Mouse (Mus musculus) forebrain, postnatal 0 days (tissue): ENCODE data around the gene Zc3h18. TPM values are rescaled to one million over a fixed set of nuclear protein-coding genes. Genes with fewer than 3 reads are reported as not detected.
A peak's percentile ranks its signal among the peaks of the same experiment; 100 is the strongest.

ENCODE experiments used
- ATAC-seq: fragments of 200-750 bp; cut with Nextera tagmentation; 2 replicates; pipeline ENCODE4 v1.8.0; 2017; ENCODE audit warnings: mild to moderate bottlenecking, moderate library complexity
- DNase-seq: peaks from one replicate; pipeline ENCODE4 v3.0.0-alpha.2; 2015
- H3K27ac ChIP-seq: fragments of 300-500 bp; sonication (generic); 2 replicates; pipeline ENCODE4 v1.5.1; 2014; ENCODE audit warnings: low read depth, mild to moderate bottlenecking, antibody characterized with exemption, low read length, moderate library complexity, mixed read lengths
- H3K27me3 ChIP-seq: fragments of 300-500 bp; sonication (generic); 2 replicates; pipeline ENCODE4 v1.6.1; 2014; ENCODE audit warnings: mild to moderate bottlenecking, low read length, mixed read lengths; ENCODE audit not compliant: insufficient read depth
- H3K36me3 ChIP-seq: fragments of 300-500 bp; sonication (generic); 2 replicates; pipeline ENCODE4 v1.6.1; 2014; ENCODE audit warnings: mild to moderate bottlenecking, moderate library complexity; ENCODE audit not compliant: insufficient read depth
- H3K4me1 ChIP-seq: fragments of 300-500 bp; sonication (generic); 2 replicates; pipeline ENCODE4 v1.6.1; 2014; ENCODE audit warnings: antibody characterized with exemption; ENCODE audit not compliant: insufficient read depth
- H3K4me2 ChIP-seq: fragments of 300-500 bp; sonication (generic); 2 replicates; pipeline ENCODE4 v1.6.1; 2014; ENCODE audit warnings: low read depth, mild to moderate bottlenecking, moderate library complexity
- H3K4me3 ChIP-seq: fragments of 300-500 bp; sonication (generic); 2 replicates; pipeline ENCODE4 v1.5.1; 2014; ENCODE audit warnings: low read depth, low read length, mixed read lengths
- H3K9ac ChIP-seq: fragments of 300-500 bp; sonication (generic); 2 replicates; pipeline ENCODE4 v1.6.1; 2014; ENCODE audit warnings: mild to moderate bottlenecking
- H3K9me3 ChIP-seq: fragments of 300-500 bp; sonication (generic); 2 replicates; pipeline ENCODE4 v1.6.1; 2016; ENCODE audit warnings: low read length
- CTCF ChIP-seq: sonication (generic); IDR thresholded peaks from 2 replicates; pipeline ENCODE4 v1.5.1; 2016; ENCODE audit warnings: antibody characterized with exemption, control low read depth, low read depth
- WGBS: fragments of 180-500 bp; shearing (Covaris S2); extraction: QIAGEN DNeasy Blood & Tissue Kit; methylation state at CpG from one replicate; pipeline ENCODE4 v1.1.7; 2014; 5-methylcytosine and 5-hydroxymethylcytosine counted together
- polyA plus RNA-seq: library from polyadenylated mRNA; unstranded; fragments of >200 nt; fragmentation: Nextera tagmentation; extraction: Ambion mirVana; gene quantifications from 2 replicates; pipeline ENCODE4 v1.2.1, GENCODE M21; 2015
- total RNA-seq: library from RNA; depleted of rRNA; stranded (reverse); fragments of >200 nt; gene quantifications from 2 replicates; pipeline ENCODE4 v1.2.3, GENCODE M21; 2014

Zc3h18 gene
- total and polyA plus RNA-seq, 2 experiments from 2014 or later, result 27.3 to 40.9 TPM

DNA sequence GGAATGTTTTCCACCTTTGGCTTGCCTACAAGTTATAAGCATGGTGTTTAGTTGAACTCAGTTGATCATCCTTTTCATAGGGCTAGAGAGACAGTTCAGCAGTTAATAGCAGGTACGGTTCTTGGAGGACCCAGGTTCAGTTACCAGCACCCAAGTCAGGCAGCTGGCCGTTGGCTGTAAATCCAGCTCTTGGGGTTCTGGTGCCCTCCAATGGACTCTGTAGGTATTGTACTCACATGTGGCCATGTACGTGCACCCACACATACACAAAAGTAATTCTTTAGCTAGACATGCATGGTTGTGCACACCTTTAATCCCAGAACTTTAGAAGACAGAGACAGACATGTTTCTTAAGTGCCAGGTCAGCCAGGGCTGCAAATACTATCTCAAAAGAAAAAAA is 12.9 kb downstream of the Zc3h18 start:
- no peak overlapping the region for H3K27ac ChIP-seq
- peaks cover 69% of the 10 kb centered on the region for H3K36me3 ChIP-seq
- DNase-seq, result no peak
- peak; percentile 23; the same call in 1 of the 2 replicates for TF ChIP-seq CTCF
- H3K9ac ChIP-seq, result no peak overlapping the region
- no peaks in the 10 kb centered on the region for H3K27me3 ChIP-seq
- no peak overlapping the region for H3K4me3 ChIP-seq
- H3K4me1 ChIP-seq, result no peaks in the 10 kb centered on the region
- H3K9me3 ChIP-seq, result no peaks in the 10 kb centered on the region
- ATAC-seq, result no peak
- 87% methylated on average over 3 of the region's 3 CpGs for WGBS
- H3K4me2 ChIP-seq, result no peak overlapping the region

DNA sequence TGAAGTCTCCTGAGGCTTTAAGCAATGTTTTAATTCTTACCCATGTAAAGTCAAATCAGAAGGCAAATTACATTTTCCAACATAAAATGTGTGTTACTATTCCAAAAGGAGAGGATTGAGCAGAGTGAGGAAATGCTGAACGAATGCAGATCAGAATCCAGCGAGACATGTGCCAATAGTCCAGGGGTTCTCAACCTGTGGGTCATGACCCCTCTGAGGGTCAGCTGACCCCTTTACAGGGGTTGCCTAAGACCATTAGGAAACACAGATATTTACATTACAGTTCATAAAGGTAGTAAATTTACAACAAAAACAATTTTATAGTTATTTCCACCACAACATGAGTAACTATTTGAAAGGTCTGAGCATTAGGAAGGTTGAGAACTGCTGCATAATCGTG is 14.3 kb downstream of the Zc3h18 start:
- TF ChIP-seq CTCF, result no peak
- H3K4me1 ChIP-seq, result no peaks in the 10 kb centered on the region
- H3K4me2 ChIP-seq, result no peak overlapping the region
- no peak overlapping the region for H3K27ac ChIP-seq
- no peak overlapping the region for H3K4me3 ChIP-seq
- no peaks in the 10 kb centered on the region for H3K9me3 ChIP-seq
- WGBS, result 94% methylated on average over 3 of the region's 3 CpGs
- no peak for ATAC-seq
- no peaks in the 10 kb centered on the region for H3K27me3 ChIP-seq
- peaks cover 65% of the 10 kb centered on the region for H3K36me3 ChIP-seq
- DNase-seq, result no peak
- H3K9ac ChIP-seq, result no peak overlapping the region

DNA sequence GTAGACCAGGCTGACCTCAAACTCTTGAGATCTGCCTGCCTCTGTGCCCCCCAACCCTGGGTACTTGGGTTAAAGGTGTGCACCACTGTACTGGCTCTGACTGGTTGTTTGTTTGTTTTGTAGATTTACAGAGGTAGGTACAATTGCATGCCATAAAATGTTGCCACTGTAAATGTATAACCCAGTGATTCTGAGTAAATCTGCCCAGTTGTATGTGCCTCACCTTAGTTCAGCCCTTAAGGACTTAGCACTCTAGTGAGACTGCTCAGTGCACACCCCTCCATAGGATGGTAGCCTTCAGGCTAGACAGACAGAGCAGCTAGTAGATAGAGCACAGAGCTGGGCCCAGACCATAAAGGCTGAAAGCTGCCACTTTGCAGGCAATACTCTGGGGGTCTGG is 17.3 kb downstream of the Zc3h18 start:
- no peak overlapping the region for H3K27ac ChIP-seq
- H3K9me3 ChIP-seq, result no peaks in the 10 kb centered on the region
- DNase-seq (no peak), ATAC-seq (no peak)
- no peak overlapping the region for H3K9ac ChIP-seq
- no peaks in the 10 kb centered on the region for H3K27me3 ChIP-seq
- H3K36me3 ChIP-seq, result peaks cover 56% of the 10 kb centered on the region
- no peak overlapping the region for H3K4me2 ChIP-seq
- H3K4me1 ChIP-seq, result no peaks in the 10 kb centered on the region
- H3K4me3 ChIP-seq, result no peak overlapping the region
- TF ChIP-seq CTCF, result no peak

- no peaks in the 10 kb centered on the region for H3K27me3 ChIP-seq
- no peak overlapping the region for H3K9ac ChIP-seq
- no peaks in the 10 kb centered on the region for H3K4me1 ChIP-seq
- TF ChIP-seq CTCF, result no peak
- H3K4me3 ChIP-seq, result no peak overlapping the region
- ATAC-seq, result no peak
- no peak overlapping the region for H3K27ac ChIP-seq
- no peak for DNase-seq
- 84% methylated on average over 6 of the region's 6 CpGs for WGBS
- H3K36me3 ChIP-seq, result peaks cover 63% of the 10 kb centered on the region
- H3K4me2 ChIP-seq, result no peak overlapping the region
- no peaks in the 10 kb centered on the region for H3K9me3 ChIP-seq
Measured at GRCm38 (mm10) chr8:122395291-122395690, 18.9 kb downstream of the Zc3h18 start.

DNA sequence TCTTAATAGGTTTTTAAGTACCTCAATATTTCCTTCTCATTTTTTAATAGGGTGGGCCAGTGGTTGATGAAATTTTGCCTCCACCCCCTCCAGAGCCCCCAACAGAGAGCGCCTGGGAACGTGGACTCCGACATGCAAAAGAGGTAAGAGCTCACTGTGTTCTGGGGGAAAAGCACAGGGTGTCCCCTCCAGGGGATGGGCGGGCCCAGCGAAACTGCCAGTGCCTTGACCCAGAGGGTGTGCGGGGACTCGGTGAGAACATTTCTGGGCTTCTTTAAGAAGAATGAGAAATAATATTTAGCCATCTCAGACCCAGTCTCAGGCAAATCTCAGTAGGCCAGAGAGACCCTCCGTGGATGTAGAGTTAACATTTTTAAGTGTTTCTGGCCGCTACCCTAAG is 21.8 kb downstream of the Zc3h18 start:
- Histone ChIP-seq H3K36me3 (peaks cover 82% of the 10 kb centered on the region), H3K27me3 (no peaks in the 10 kb centered on the region), H3K4me1 (no peaks in the 10 kb centered on the region), H3K4me2 (no peak overlapping the region), H3K4me3 (no peak overlapping the region), H3K27ac (no peak overlapping the region), H3K9ac (no peak overlapping the region), H3K9me3 (no peaks in the 10 kb centered on the region)
- ATAC-seq (no peak), DNase-seq (no peak)
- 95% methylated on average over 9 of the region's 9 CpGs for WGBS
- no peak for TF ChIP-seq CTCF

DNA sequence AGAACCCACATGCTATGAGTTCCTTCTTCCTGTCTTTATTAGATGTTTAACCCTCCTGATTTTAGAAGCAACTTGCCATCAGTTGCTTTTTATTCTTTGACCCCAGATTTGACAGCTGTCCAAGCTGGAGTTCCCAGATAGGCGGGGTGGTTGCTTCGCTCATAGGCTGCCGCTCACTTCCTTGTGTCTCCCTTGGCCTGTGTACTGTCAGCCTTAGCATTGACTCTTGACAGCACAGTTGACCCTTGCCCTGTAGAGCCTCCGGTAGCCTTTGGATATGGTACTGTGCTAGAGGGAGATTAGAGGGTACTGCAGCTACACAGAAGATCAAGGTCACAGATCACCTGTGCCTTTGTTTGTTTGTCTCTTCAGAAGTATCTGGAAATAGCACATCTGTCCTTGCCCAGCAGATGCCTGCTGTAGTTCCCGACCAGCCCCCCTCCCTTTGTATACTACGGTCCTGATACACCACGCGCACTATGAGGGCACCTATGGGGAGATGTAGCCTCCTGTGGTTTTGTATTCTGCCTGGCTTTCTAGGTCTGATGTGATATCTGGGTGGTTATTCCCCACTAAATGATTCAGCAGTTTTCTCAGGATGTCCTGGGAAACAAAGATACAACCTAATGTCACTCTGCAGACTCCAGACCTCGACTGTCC is 28.9 kb downstream of the Zc3h18 start:
- Histone ChIP-seq H3K27ac (no peak overlapping the region), H3K27me3 (no peaks in the 10 kb centered on the region), H3K4me2 (no peak overlapping the region), H3K36me3 (peaks cover 93% of the 10 kb centered on the region), H3K9ac (no peak overlapping the region), H3K4me3 (no peak overlapping the region), H3K9me3 (no peaks in the 10 kb centered on the region), H3K4me1 (no peaks in the 10 kb centered on the region)
- no peak for ATAC-seq
- no peak for DNase-seq
- 93% methylated on average over 9 of the region's 9 CpGs for whole genome bisulfite sequencing
- no peak for TF ChIP-seq CTCF

- Histone ChIP-seq H3K9ac (no peak overlapping the region), H3K36me3 (peaks cover 93% of the 10 kb centered on the region), H3K27ac (no peak overlapping the region), H3K9me3 (no peaks in the 10 kb centered on the region), H3K4me1 (no peaks in the 10 kb centered on the region), H3K4me3 (no peak overlapping the region), H3K27me3 (no peaks in the 10 kb centered on the region), H3K4me2 (no peak overlapping the region)
- no peak for ATAC-seq
- DNase-seq, result no peak
- TF ChIP-seq CTCF, result no peak
- WGBS, result 96% methylated on average over 7 of the region's 7 CpGs
Measured at GRCm38 (mm10) chr8:122407678-122408077, 31.3 kb downstream of the Zc3h18 start.
